Mouse (Mus musculus): Measurements from ENCODE around the gene Trim30b. TPM values are rescaled to one million over a fixed set of nuclear protein-coding genes. Genes with fewer than 3 reads are reported as not detected.
"Not testable (repeated sequence)": the region's sequence is repeated elsewhere in the genome, so short reads cannot be mapped to it uniquely, and the experiment has no call there.

The Trim30b gene
- not detected for total RNA-seq (2021)

DNA sequence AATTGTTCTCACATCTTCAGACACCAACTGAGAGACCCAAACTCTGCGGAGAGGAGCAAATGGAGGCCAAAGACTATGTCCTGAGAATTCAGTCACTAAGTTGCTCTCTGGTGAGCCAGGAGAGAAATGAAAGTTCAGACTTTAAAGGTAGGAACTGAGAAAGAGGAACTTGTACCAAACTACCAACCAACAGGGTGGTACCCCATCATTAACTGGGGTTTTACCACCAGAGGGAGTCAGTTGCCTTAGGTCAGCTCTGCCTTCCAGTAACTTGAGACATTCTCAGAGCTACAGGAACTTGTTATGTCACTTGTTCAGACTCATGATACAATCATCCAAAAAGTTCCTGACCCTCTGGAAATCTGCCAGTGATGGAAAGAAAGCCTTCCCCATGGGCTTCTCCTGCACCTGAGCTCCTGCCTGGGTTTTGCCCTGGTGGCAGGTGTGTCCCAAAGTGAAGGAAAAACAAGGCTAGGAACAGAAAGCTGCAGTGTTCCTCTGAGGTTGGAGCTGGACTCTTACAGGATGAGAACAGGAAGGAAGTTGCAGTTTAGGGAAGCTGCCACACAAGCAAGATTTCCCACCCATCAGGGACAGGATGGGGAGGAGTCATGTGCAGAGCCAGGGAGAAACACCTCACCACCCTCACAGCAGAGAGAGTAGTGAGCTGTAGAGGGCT, at the start of gene Trim30b:
TSS of gene Trim30b (minus strand) at position 149 of the 679 bp plus-strand sequence.
- DNase-seq, result no peak

DNA sequence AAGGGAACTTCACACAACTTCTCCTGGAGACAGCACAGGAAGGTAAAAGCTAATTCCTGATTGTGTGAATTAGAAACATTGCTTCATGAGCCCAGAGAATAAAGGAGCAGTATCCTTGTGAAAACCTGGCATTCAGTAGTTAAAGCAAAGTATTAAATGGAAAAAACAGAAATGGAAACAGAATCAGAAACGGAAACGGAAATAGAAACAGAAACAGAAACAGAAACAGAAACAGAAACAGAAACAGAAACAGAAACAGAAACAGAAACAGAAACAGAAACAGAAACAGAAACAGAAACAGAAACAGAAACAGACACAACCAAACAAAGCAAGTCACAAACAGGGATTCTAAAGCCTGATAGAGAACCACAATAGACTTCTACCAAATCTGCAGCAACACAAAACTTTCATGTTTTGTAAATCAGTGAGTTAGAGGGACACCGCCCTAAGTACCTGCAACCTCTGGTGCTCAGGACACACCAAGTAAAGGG, 34.8 kb upstream of the Trim30b start:
- no peak for DNase-seq

DNA sequence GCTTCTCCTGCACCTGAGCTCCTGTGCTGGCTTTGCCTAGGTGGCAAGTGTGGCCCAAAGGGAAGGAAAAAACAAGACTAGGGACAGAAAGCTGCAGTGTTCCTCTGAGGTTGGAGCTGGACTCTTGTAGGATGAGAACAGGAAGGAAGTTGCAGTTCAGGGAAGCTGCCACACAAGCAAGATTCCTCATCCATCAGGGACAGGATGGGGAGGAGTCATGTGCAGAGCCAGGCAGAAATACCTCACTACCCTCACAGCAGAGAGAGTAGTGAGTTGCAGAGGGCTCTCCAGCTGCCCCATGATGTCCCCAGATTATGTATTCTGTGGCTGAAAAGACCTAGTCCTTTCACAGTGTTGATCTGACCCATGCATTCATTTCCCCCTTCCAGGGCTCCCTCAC, 31.5 kb upstream of the Trim30b start:
- no peak for DNase-seq

DNA sequence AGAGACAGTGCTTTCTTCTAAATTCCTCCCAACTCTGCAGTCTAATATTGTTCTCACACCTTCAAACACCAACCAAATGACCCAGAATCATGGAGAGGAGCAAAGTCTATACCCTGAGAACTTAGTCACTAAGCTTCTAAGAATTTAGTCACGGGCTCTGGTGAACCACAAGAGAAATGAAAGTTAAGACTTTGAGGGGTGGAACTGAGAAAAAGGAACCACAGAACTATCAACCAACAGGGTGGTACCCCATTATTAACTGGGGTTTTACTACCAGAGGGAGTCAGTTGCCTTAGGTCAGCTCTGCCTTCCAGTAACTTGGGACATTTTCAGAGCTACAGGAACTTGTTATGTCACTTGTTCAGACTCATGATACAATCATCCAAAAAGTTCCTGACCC, 31.0 kb upstream of the Trim30b start, which contains the start of gene Trim30c:
TSS of gene Trim30c (minus strand) at position 140 of the 400 bp plus-strand sequence.
- DNase-seq, result no peak

DNA sequence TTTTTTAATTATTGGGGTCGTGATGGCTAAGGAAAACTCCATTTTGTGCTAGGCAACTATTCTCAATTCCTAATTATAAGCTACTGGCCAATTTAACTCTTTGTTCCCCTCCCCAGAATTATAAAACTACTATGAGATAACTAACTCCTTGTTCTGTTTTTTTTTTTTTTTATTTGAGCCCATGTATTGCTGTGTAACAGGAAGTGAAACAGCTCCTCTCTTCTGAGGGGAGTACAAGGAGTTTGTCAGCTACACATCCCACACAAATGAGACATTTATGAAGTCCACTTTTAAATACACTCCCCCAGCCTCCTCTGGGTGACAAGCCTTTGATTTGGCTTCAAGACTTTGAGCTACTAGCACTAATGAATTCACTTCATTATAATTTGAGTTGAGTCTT, 28.8 kb upstream of the Trim30b start:
- no peak for DNase-seq

DNA sequence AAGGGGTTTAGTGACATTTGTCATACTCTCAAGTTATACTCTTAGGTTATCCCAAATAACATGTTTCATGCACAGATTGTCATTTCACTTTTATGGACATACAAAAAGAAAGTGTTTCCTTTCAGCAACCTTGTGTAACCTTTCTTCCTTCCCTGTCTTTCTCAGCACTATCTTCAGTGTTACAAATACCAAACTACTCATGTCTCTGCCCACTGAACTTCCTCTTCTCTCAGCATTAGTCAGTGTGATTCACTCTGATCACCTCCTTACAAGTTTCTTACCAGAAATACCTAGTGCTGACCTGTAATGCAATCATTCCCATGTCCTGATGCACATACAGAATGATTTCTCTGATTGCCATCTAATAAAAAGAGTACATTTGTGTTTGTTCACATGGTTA, 3.3 kb downstream of the Trim30b start:
- DNase-seq, result no peak

DNA sequence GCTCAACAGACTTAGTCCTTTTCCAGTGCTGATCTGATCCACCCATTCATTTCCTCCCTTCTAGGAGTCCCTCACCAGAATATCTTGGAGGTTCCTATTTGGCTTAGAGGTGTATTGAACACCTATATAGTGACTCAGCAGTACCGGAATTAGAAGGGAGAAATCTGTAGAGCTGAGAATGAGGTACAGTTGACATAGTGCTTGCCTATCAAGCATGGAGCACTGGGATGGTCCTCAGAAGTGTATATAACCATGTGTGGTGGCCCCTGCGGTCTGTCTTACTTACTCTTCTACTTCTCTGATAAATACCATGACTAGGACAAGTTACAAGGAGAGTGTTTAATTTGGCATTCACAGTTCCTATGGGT, 16.1 kb downstream of the Trim30b start:
- DNase-seq, result no peak

DNA sequence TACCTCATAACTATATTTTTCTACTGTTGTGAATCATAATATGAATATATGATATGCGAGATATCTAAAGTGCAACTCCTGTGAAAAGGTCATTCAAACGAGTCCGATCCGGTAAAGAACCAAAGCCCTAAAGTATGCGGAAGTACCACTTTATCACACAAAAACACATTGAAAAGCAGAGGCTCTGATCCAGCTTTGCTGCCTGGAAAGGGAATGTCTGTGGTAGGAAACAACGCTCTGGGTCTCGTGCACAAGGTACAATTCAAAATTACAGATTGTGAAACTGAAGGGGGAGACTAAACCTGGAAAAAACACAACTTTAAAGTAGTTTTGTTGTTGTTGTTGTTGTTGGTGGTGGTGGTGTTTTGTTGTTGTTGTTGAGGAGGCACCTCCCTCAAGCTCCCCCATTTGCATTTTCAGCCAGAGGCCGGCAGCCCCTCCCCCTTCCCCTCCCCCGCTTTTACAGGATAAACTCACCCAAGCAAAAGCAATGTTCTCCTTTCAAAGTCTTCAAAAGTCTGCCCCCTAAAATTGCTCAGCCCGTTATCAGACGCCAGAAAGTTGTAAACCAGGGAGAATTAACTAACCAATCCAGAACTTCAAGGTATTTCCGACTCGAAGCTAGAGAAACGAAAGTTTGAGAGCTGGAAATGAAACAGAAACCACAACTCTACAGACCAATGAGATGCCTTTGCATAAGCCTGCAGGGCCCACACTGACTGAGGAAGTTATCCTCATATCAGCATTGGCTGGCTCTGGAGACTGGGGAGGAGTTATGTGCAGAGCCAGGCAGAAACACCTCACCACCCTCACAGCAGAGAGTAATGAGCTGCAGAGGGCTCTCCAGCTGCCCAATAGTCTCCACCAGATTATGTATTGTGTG, 16.7 kb downstream of the Trim30b start, which contains the start of gene Trim12c:
TSS of gene Trim12c (minus strand) at position 646 of the 883 bp plus-strand sequence.
- DNase-seq, result no peak

DNA sequence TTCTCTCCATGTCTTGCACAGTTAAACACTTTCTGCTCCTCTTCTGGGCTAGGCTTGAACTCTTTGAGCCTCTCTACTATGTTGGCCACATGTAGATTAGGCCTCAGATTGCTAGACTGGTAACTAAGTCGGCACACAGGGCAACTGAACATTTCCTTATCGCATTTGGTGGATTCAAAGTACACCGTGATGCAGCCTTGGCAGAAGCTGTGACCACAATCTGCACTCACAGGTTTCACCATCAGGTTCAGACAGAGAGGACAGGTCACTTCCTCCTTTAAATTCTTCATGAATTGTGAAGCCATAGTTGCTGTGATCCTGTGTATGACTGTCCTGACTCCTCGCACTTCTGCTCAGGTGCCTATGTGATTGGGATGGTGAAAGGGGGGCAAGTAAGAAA, 21.6 kb downstream of the Trim30b start:
- not testable (repeated sequence) for DNase-seq

DNA sequence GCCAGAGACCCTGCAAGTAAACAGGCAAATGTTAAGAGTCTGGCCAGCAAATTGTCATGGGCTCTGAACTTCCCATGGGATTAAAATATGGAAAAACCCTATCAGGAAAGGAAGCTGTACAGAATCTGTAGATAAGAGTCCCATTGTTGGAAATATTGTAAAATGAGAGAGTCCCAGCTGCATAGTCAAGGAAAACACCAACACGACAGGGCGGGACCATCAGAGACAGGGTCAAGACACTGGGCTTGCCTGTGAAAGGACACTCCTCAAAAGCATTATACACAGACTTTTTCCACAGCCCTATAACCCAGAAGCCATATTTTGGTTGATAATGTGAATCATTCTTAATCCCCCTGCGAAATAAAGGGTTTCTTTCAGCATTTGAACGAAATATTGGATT, 28.9 kb downstream of the Trim30b start:
- DNase-seq, result not testable (repeated sequence)

DNA sequence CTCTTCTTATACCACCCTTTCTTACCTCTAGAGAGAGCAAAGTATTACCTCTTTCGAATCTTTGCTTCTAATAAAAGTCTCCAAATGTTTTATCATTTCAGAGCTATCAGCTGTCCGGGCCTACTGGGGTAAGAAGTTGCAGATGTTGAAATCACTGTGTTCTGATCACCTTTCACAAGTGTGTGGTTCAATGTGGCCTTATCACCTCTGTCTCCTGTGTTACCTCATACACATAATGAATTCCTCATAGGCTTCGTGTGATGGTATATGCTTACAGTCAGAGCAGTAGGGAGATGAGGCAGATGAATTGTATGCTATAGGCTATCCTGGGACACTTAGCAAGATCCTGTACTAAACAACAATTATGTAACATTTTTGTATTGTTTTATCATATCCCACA, 34.1 kb downstream of the Trim30b start:
- DNase-seq, result not testable (repeated sequence)

DNA sequence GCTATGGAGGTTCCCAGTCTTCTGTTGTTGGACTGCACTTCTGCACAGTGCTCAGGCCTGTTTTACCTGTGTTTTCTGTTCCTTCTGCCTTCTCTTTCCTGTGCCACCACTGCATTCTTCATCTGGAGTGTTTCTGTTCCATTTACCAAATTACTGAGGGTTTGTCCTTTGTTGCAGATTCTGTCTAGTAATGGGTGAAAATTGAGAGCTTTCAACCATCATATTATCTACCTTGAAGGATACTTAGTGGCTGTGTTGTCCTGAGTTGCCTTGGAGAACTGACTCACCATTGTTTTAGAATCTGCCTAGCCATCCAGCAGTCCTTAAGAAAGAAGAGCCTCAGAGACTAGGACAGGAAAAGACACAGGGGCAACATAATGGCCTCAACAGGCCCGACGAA, 40.5 kb downstream of the Trim30b start, which contains the start of gene Trim34b:
TSS of gene Trim34b (plus strand) at position 301 of the 400 bp plus-strand sequence.
- DNase-seq, result not testable (repeated sequence)

DNA sequence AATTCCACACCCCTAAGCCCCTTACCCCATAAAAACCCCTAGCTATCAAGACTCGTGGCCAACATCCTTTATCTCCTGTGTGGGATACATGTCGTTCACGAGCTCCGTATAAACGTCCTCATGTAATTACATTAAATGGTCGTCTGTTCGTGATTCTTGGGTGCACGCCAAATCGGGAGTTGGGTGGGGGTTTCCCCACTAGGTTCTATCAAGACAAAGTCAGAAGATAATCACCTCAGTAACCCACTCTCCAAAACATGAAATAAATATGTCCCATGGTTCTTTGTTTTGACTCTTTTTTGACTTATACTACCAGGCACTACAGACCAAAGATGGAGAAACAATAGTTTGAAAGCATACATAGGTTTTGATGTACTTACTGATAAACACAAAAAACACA, 47.7 kb downstream of the Trim30b start:
- DNase-seq, result no peak

DNA sequence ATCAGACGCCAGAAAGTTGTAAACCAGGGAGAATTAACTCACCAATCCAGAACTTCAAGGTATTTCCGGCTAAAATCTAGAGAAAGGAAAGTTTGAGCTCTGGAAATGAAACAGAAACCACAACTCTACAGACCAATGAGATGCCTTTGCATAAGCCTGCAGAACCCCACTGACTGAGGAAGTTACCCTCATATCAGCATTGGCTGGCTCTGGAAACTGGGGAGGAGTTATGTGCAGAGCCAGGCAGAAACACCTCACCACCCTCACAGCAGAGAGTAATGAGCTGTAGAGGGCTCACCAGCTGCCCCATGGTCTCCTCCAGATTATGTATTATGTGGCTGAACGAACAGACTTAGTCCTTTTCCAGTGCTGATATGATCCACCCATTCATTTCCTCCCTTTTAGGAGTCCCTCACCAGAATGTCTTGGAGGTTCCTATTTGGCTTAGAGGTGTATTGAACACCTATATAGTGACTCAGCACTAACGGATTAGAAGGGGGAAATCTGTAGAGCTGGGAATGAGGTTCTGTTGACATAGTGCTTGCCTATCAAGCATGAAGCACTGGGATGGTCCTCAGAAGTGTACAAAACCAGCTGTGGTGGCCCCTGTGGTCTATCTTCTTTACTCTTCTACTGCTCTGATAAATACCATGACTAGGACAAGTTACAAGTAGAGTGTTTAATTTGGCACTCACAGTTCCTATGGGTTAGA, 54.2 kb downstream of the Trim30b start, which contains the start of gene Trim12a:
TSS of gene Trim12a (minus strand) at position 98 of the 712 bp plus-strand sequence.
- DNase-seq, result not testable (repeated sequence)

DNA sequence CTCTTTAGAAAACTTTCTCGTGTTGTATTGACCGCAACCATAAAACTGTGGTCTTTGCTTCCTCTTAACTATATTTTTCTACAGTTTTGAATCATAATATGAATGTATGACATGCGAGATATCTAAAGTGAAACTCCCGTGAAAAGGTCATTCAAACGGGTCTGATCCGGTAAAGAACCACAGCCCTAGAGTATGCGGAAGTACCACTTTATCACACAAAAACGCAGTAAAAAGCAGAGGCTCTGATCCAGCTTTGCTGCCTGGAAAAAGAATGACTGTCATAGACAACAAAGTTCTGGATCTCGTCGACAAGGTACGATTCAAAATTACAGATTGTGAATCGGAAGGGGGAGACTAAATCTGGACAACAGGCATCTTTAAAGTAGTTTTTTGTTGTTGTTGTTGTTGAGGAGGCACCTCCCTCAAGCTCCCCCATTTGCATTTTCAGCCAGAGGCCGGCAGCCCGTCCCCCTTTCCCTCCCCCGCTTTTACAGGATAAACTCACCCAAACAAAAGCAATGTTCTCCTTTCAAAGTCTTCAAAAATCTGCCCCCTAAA, 54.8 kb downstream of the Trim30b start:
- DNase-seq, result no peak

Other genes starting within 250 kb of the Trim30b start
- not detected for gene Ubqln5, start 240.1 kb downstream of the Trim30b start, total RNA-seq (2021)
- not detected for gene Olfr643, start 232.5 kb downstream of the Trim30b start, total RNA-seq (2021)
- not detected for gene Ubqln3, start 226.6 kb downstream of the Trim30b start, total RNA-seq (2021)
- not detected for gene Ubqlnl, start 219.3 kb downstream of the Trim30b start, total RNA-seq (2021)
- not detected for gene Olfm5, start 205.1 kb downstream of the Trim30b start, total RNA-seq (2021)
- gene Olfr648, start 186.5 kb downstream of the Trim30b start, total RNA-seq (2021), result under 1 TPM; 0.27 to 0.30 TPM
- gene Olfr649, start 173.9 kb downstream of the Trim30b start, total RNA-seq (2021), result not detected
- under 1 TPM in 1 of 2 experiments, not detected in 1; 0.22 TPM for gene Trim6, start 151.1 kb downstream of the Trim30b start, total RNA-seq (2021)
- gene Trim34a, start 125.4 kb downstream of the Trim30b start, total RNA-seq (2021), result 1 to 10 TPM; 1.4 to 2.2 TPM
- gene Trim5, start 81.8 kb downstream of the Trim30b start, total RNA-seq (2021), result under 1 TPM; 0.47 to 0.68 TPM
- gene Trim12a, start 54.4 kb downstream of the Trim30b start, total RNA-seq (2021), result 1 to 10 TPM; 1.8 to 2.5 TPM
- not detected for gene Trim34b, start 40.4 kb downstream of the Trim30b start, total RNA-seq (2021)
- gene Trim12c, start 16.5 kb downstream of the Trim30b start, total RNA-seq (2021), result 1 to 10 TPM; 1.4 to 1.8 TPM
- under 1 TPM in 1 of 2 experiments, not detected in 1; 0.20 TPM for gene Trim30c, start 31.0 kb upstream of the Trim30b start, total RNA-seq (2021)
- under 1 TPM; 0.47 to 0.51 TPM for gene Trim30a, start 95.3 kb upstream of the Trim30b start, total RNA-seq (2021)
- gene Trim30d, start 138.0 kb upstream of the Trim30b start, total RNA-seq (2021), result under 1 TPM in 1 of 2 experiments, not detected in 1; 0.27 TPM
- not detected for gene Olfr651, start 180.2 kb upstream of the Trim30b start, total RNA-seq (2021)
- not detected for gene Olfr652, start 191.0 kb upstream of the Trim30b start, total RNA-seq (2021)
- gene Olfr653, start 207.4 kb upstream of the Trim30b start, total RNA-seq (2021), result not detected
- not detected for gene Olfr654, start 217.1 kb upstream of the Trim30b start, total RNA-seq (2021)
- not detected for gene Olfr655, start 231.9 kb upstream of the Trim30b start, total RNA-seq (2021)
- gene Olfr656, start 244.1 kb upstream of the Trim30b start, total RNA-seq (2021), result not detected

Measured in layer of hippocampus, postnatal 36 days (tissue).